Mouse (Mus musculus): ENCODE results near the gene Smim17. TPM values are rescaled to one million over a fixed set of nuclear protein-coding genes. Genes with fewer than 3 reads are reported as not detected.

The Smim17 gene
- polyA plus RNA-seq, 1 experiment from 2014 or later = 0.99 TPM

- no peaks in the 10 kb centered on the region for H3K27me3 ChIP-seq (ENCODE audit: control insufficient read depth, insufficient read depth, low read length)
- whole genome bisulfite sequencing = 95% methylated on average over 8 of the region's 8 CpGs
- ATAC-seq (replicated peaks; ENCODE audit: low FRiP score) (no peak), DNase-seq (ENCODE audit: low spot score) (no peak)
- H3K4me3 ChIP-seq (ENCODE audit: low read depth, low read length) = no peak overlapping the region
- no peaks in the 10 kb centered on the region for H3K9me3 ChIP-seq (ENCODE audit: control insufficient read depth, low read length)
- H3K9ac ChIP-seq (ENCODE audit: low read length) = no peak overlapping the region
- no peaks in the 10 kb centered on the region; the same call in 1 of the 2 replicates for H3K4me1 ChIP-seq (replicated peaks; ENCODE audit: control insufficient read depth, insufficient read depth, low read length)
- no peaks in the 10 kb centered on the region; the same call in 1 of the 2 replicates for H3K36me3 ChIP-seq (ENCODE audit: control insufficient read depth, insufficient read depth, low read length)
- H3K4me2 ChIP-seq (ENCODE audit: low read depth, low read length, severe bottlenecking) = no peak overlapping the region
- H3K27ac ChIP-seq (ENCODE audit: low read depth, low read length) = no peak overlapping the region
Observed at GRCm38 (mm10) chr7:6386995-6387394, 11.5 kb upstream of the Smim17 start.

GRCm38 (mm10) chr7:6388971-6389370 lies 9.5 kb upstream of the Smim17 start:
- no peak overlapping the region for H3K9ac ChIP-seq (ENCODE audit: low read length)
- no peaks in the 10 kb centered on the region; the same call in 1 of the 2 replicates for H3K36me3 ChIP-seq (ENCODE audit: control insufficient read depth, insufficient read depth, low read length)
- H3K4me2 ChIP-seq (ENCODE audit: low read depth, low read length, severe bottlenecking) = no peak overlapping the region
- ATAC-seq (replicated peaks; ENCODE audit: low FRiP score) (no peak), DNase-seq (ENCODE audit: low spot score) (no peak)
- no peaks in the 10 kb centered on the region for H3K4me1 ChIP-seq (replicated peaks; ENCODE audit: control insufficient read depth, insufficient read depth, low read length)
- H3K9me3 ChIP-seq (ENCODE audit: control insufficient read depth, low read length) = no peaks in the 10 kb centered on the region
- no peaks in the 10 kb centered on the region for H3K27me3 ChIP-seq (ENCODE audit: control insufficient read depth, insufficient read depth, low read length)
- 87% methylated on average over 5 of the region's 5 CpGs for WGBS
- no peak overlapping the region for H3K27ac ChIP-seq (ENCODE audit: low read depth, low read length)
- H3K4me3 ChIP-seq (ENCODE audit: low read depth, low read length) = no peak overlapping the region

GRCm38 (mm10) chr7:6389449-6389848 lies 9.1 kb upstream of the Smim17 start:
- 64% methylated on average over 5 of the region's 5 CpGs for WGBS
- no peak for ATAC-seq (replicated peaks; ENCODE audit: low FRiP score)

GRCm38 (mm10) chr7:6410043-6410442 lies 11.5 kb downstream of the Smim17 start, which contains the start of gene Gm20715:
TSS of gene Gm20715 (plus strand) at chr7:6410277.
- Histone ChIP-seq H3K27me3 (ENCODE audit: control insufficient read depth, insufficient read depth, low read length) (no peaks in the 10 kb centered on the region), H3K36me3 (ENCODE audit: control insufficient read depth, insufficient read depth, low read length) (no peaks in the 10 kb centered on the region), H3K9ac (ENCODE audit: low read length) (no peak within 1 kb of the TSS), H3K4me1 (replicated peaks; ENCODE audit: control insufficient read depth, insufficient read depth, low read length) (no peaks in the 10 kb centered on the region), H3K27ac (ENCODE audit: low read depth, low read length) (no peak within 1 kb of the TSS), H3K4me3 (ENCODE audit: low read depth, low read length) (no peak within 1 kb of the TSS), H3K9me3 (ENCODE audit: control insufficient read depth, low read length) (no peaks in the 10 kb centered on the region), H3K4me2 (ENCODE audit: low read depth, low read length, severe bottlenecking) (no peak within 1 kb of the TSS)
- peak; percentile 89 for ATAC-seq (replicated peaks; ENCODE audit: low FRiP score)
- 1% methylated on average over 17 of the region's 17 CpGs for WGBS
- DNase-seq (ENCODE audit: low spot score) = peak; percentile 93

More at GRCm38 (mm10) chr7:6389449-6389848, 9.1 kb upstream of the Smim17 start:
- no peak overlapping the region for H3K27ac ChIP-seq (ENCODE audit: low read depth, low read length)
- DNase-seq (ENCODE audit: low spot score) = no peak
- H3K4me2 ChIP-seq (ENCODE audit: low read depth, low read length, severe bottlenecking) = no peak overlapping the region
- H3K36me3 ChIP-seq (ENCODE audit: control insufficient read depth, insufficient read depth, low read length) = no peaks in the 10 kb centered on the region; the same call in 1 of the 2 replicates
- H3K9me3 ChIP-seq (ENCODE audit: control insufficient read depth, low read length) = no peaks in the 10 kb centered on the region
- H3K27me3 ChIP-seq (ENCODE audit: control insufficient read depth, insufficient read depth, low read length) = no peaks in the 10 kb centered on the region
- no peak overlapping the region for H3K4me3 ChIP-seq (ENCODE audit: low read depth, low read length)
- no peak overlapping the region for H3K9ac ChIP-seq (ENCODE audit: low read length)
- no peaks in the 10 kb centered on the region for H3K4me1 ChIP-seq (replicated peaks; ENCODE audit: control insufficient read depth, insufficient read depth, low read length)

GRCm38 (mm10) chr7:6414626-6415441 lies 16.3 kb downstream of the Smim17 start:
- Histone ChIP-seq H3K27me3 (ENCODE audit: control insufficient read depth, insufficient read depth, low read length) (no peaks in the 10 kb centered on the region), H3K27ac (ENCODE audit: low read depth, low read length) (no peak overlapping the region), H3K9ac (ENCODE audit: low read length) (no peak overlapping the region), H3K36me3 (ENCODE audit: control insufficient read depth, insufficient read depth, low read length) (no peaks in the 10 kb centered on the region), H3K4me2 (ENCODE audit: low read depth, low read length, severe bottlenecking) (peak overlapping the region; percentile 37), H3K4me3 (ENCODE audit: low read depth, low read length) (no peak overlapping the region), H3K4me1 (replicated peaks; ENCODE audit: control insufficient read depth, insufficient read depth, low read length) (no peaks in the 10 kb centered on the region), H3K9me3 (ENCODE audit: control insufficient read depth, low read length) (no peaks in the 10 kb centered on the region)
- WGBS = 11% methylated on average over 19 of the region's 22 CpGs
- ATAC-seq (replicated peaks; ENCODE audit: low FRiP score) (peak; percentile 55; the same call in 1 of the 2 replicates), DNase-seq (ENCODE audit: low spot score) (no peak)

- H3K9me3 ChIP-seq (ENCODE audit: control insufficient read depth, low read length) = no peaks in the 10 kb centered on the region
- 12% methylated on average over 8 of the region's 8 CpGs for WGBS
- peak overlapping the region; percentile 37; the same call in 1 of the 2 replicates for H3K4me2 ChIP-seq (ENCODE audit: low read depth, low read length, severe bottlenecking)
- H3K4me3 ChIP-seq (ENCODE audit: low read depth, low read length) = no peak overlapping the region
- H3K36me3 ChIP-seq (ENCODE audit: control insufficient read depth, insufficient read depth, low read length) = no peaks in the 10 kb centered on the region
- no peak overlapping the region for H3K27ac ChIP-seq (ENCODE audit: low read depth, low read length)
- H3K27me3 ChIP-seq (ENCODE audit: control insufficient read depth, insufficient read depth, low read length) = no peaks in the 10 kb centered on the region
- DNase-seq (ENCODE audit: low spot score) = no peak
- ATAC-seq (replicated peaks; ENCODE audit: low FRiP score) = peak; percentile 15; the same call in 1 of the 2 replicates
- no peak overlapping the region for H3K9ac ChIP-seq (ENCODE audit: low read length)
- no peaks in the 10 kb centered on the region for H3K4me1 ChIP-seq (replicated peaks; ENCODE audit: control insufficient read depth, insufficient read depth, low read length)
Observed at GRCm38 (mm10) chr7:6415442-6415787, 16.9 kb downstream of the Smim17 start.

- Histone ChIP-seq H3K4me3 (ENCODE audit: low read depth, low read length) (no peak overlapping the region), H3K36me3 (ENCODE audit: control insufficient read depth, insufficient read depth, low read length) (no peaks in the 10 kb centered on the region), H3K27ac (ENCODE audit: low read depth, low read length) (no peak overlapping the region), H3K4me2 (ENCODE audit: low read depth, low read length, severe bottlenecking) (no peak overlapping the region), H3K4me1 (replicated peaks; ENCODE audit: control insufficient read depth, insufficient read depth, low read length) (no peaks in the 10 kb centered on the region), H3K27me3 (ENCODE audit: control insufficient read depth, insufficient read depth, low read length) (no peaks in the 10 kb centered on the region), H3K9me3 (ENCODE audit: control insufficient read depth, low read length) (no peaks in the 10 kb centered on the region), H3K9ac (ENCODE audit: low read length) (no peak overlapping the region)
- ATAC-seq (replicated peaks; ENCODE audit: low FRiP score) (no peak), DNase-seq (ENCODE audit: low spot score) (no peak)
- WGBS = 68% methylated on average over 6 of the region's 6 CpGs
Observed at GRCm38 (mm10) chr7:6419894-6420293, 21.4 kb downstream of the Smim17 start.

- no peak overlapping the region for H3K9ac ChIP-seq (ENCODE audit: low read length)
- H3K4me3 ChIP-seq (ENCODE audit: low read depth, low read length) = no peak overlapping the region
- WGBS = 83% methylated on average over 3 of the region's 3 CpGs
- DNase-seq (ENCODE audit: low spot score) (no peak), ATAC-seq (replicated peaks; ENCODE audit: low FRiP score) (no peak)
- H3K4me1 ChIP-seq (replicated peaks; ENCODE audit: control insufficient read depth, insufficient read depth, low read length) = no peaks in the 10 kb centered on the region
- no peak overlapping the region for H3K27ac ChIP-seq (ENCODE audit: low read depth, low read length)
- H3K4me2 ChIP-seq (ENCODE audit: low read depth, low read length, severe bottlenecking) = no peak overlapping the region
- H3K36me3 ChIP-seq (ENCODE audit: control insufficient read depth, insufficient read depth, low read length) = no peaks in the 10 kb centered on the region
- no peaks in the 10 kb centered on the region for H3K27me3 ChIP-seq (ENCODE audit: control insufficient read depth, insufficient read depth, low read length)
- no peaks in the 10 kb centered on the region; the same call in 1 of the 2 replicates for H3K9me3 ChIP-seq (ENCODE audit: control insufficient read depth, low read length)
Observed at GRCm38 (mm10) chr7:6429381-6429780, 30.9 kb downstream of the Smim17 start.

- H3K4me2 ChIP-seq (ENCODE audit: low read depth, low read length, severe bottlenecking) = no peak overlapping the region
- WGBS = 52% methylated on average over 2 of the region's 2 CpGs
- ATAC-seq (replicated peaks; ENCODE audit: low FRiP score) (no peak), DNase-seq (ENCODE audit: low spot score) (peak; percentile 68)
- no peak overlapping the region for H3K9ac ChIP-seq (ENCODE audit: low read length)
- H3K27me3 ChIP-seq (ENCODE audit: control insufficient read depth, insufficient read depth, low read length) = no peaks in the 10 kb centered on the region
- no peaks in the 10 kb centered on the region; the same call in 1 of the 2 replicates for H3K9me3 ChIP-seq (ENCODE audit: control insufficient read depth, low read length)
- H3K4me3 ChIP-seq (ENCODE audit: low read depth, low read length) = no peak overlapping the region
- no peaks in the 10 kb centered on the region; the same call in 1 of the 2 replicates for H3K4me1 ChIP-seq (replicated peaks; ENCODE audit: control insufficient read depth, insufficient read depth, low read length)
- no peaks in the 10 kb centered on the region for H3K36me3 ChIP-seq (ENCODE audit: control insufficient read depth, insufficient read depth, low read length)
- H3K27ac ChIP-seq (ENCODE audit: low read depth, low read length) = no peak overlapping the region
Observed at GRCm38 (mm10) chr7:6430342-6430741, 31.8 kb downstream of the Smim17 start.

Data from forebrain, embryonic 11.5 days (tissue).